Mouse (Mus musculus) cerebellum, adult 2 months (tissue): Measurements from ENCODE around the gene Itgb1bp1. TPM values are rescaled to one million over a fixed set of nuclear protein-coding genes. Genes with fewer than 3 reads are reported as not detected.

Experiments
- DNase-seq, 2 experiments: peaks; one replicate each; pipeline ENCODE4 v3.0.0; 2021
- H3K27ac ChIP-seq: fragments of 200-500 bp; 2 replicates; pipeline ENCODE4 v1.5.1; 2012; ENCODE audit warnings: low read length, control low read depth, inconsistent platforms; ENCODE audit not compliant: insufficient read depth
- H3K27me3 ChIP-seq: fragments of 200-500 bp; 2 replicates; pipeline ENCODE4 v1.6.1; 2012; ENCODE audit warnings: inconsistent platforms, mild to moderate bottlenecking, low read length, moderate library complexity; ENCODE audit not compliant: control insufficient read depth, insufficient read depth
- H3K4me1 ChIP-seq: fragments of 200-500 bp; 2 replicates; pipeline ENCODE4 v1.6.1; 2011; ENCODE audit warnings: low read length; ENCODE audit not compliant: control insufficient read depth, insufficient read depth
- H3K4me3 ChIP-seq: fragments of 200-500 bp; replicated peaks from 2 replicates; pipeline ENCODE3; 2011; ENCODE audit warnings: mild to moderate bottlenecking, low read depth, low read length, control low read depth; ENCODE audit not compliant: insufficient read depth
- CTCF ChIP-seq: fragments of 200-500 bp; IDR thresholded peaks from 2 replicates; pipeline ENCODE4 v1.5.1; 2011; ENCODE audit warnings: low read depth, mild to moderate bottlenecking, control low read depth, low read length, moderate library complexity, borderline replicate concordance; ENCODE audit not compliant: insufficient read depth
- POLR2A ChIP-seq: fragments of 200-500 bp; IDR thresholded peaks from 2 replicates; pipeline ENCODE4 v1.6.1; 2011; ENCODE audit warnings: low read length, control low read depth, borderline replicate concordance; ENCODE audit not compliant: insufficient read depth
- WGBS: fragments of 180-500 bp; shearing (Covaris S2); methylation state at CpG from one replicate; pipeline ENCODE4 v1.1.7; 2018; 5-methylcytosine and 5-hydroxymethylcytosine counted together
- polyA plus RNA-seq: library from polyadenylated mRNA; depleted of rRNA; stranded (reverse); fragments of >200 nt; gene quantifications from 2 replicates; pipeline ENCODE4 v1.2.3, GENCODE M21; 2012

Itgb1bp1 gene
- polyA plus RNA-seq, 1 experiment: 70.6 TPM

- Histone ChIP-seq H3K4me1 (no peaks in the 10 kb centered on the region), H3K4me3 (no peak overlapping the region), H3K27ac (no peak overlapping the region), H3K27me3 (no peaks in the 10 kb centered on the region)
- WGBS: 78% methylated on average over 8 of the region's 8 CpGs
- no peak for DNase-seq
- no peak for TF ChIP-seq CTCF
- no peak for TF ChIP-seq POLR2A
Observed at GRCm38 (mm10) chr12:21325266-21325665, 39.2 kb upstream of the Itgb1bp1 start.

- Histone ChIP-seq H3K4me3 (no peak overlapping the region), H3K27ac (no peak overlapping the region), H3K4me1 (no peaks in the 10 kb centered on the region), H3K27me3 (no peaks in the 10 kb centered on the region)
- no peak for DNase-seq
- no peak for TF ChIP-seq CTCF
- no peak for TF ChIP-seq POLR2A
- WGBS: 77% methylated on average over 5 of the region's 5 CpGs
Observed at GRCm38 (mm10) chr12:21324101-21324500, 38.0 kb upstream of the Itgb1bp1 start.

- H3K4me1 ChIP-seq: no peaks in the 10 kb centered on the region
- no peak for DNase-seq
- H3K27me3 ChIP-seq: no peaks in the 10 kb centered on the region
- H3K4me3 ChIP-seq: no peak overlapping the region
- no peak for TF ChIP-seq CTCF
- H3K27ac ChIP-seq: no peak overlapping the region
- 74% methylated on average over 9 of the region's 9 CpGs for WGBS
Observed at GRCm38 (mm10) chr12:21322856-21323255, 36.8 kb upstream of the Itgb1bp1 start.

GRCm38 (mm10) chr12:21322296-21322695 is 36.2 kb upstream of the Itgb1bp1 start:
- 94% methylated on average over 4 of the region's 4 CpGs for WGBS
- TF ChIP-seq POLR2A: no peak
- no peak for TF ChIP-seq CTCF

GRCm38 (mm10) chr12:21321170-21321569 is 35.1 kb upstream of the Itgb1bp1 start:
- Histone ChIP-seq H3K27me3 (no peaks in the 10 kb centered on the region), H3K27ac (no peak overlapping the region), H3K4me3 (no peak overlapping the region), H3K4me1 (no peaks in the 10 kb centered on the region)
- DNase-seq: no peak
- TF ChIP-seq CTCF (no peak), POLR2A (no peak)
- WGBS: 85% methylated on average over 9 of the region's 9 CpGs

More at GRCm38 (mm10) chr12:21322296-21322695, 36.2 kb upstream of the Itgb1bp1 start:
- Histone ChIP-seq H3K27me3 (no peaks in the 10 kb centered on the region), H3K27ac (no peak overlapping the region), H3K4me1 (no peaks in the 10 kb centered on the region), H3K4me3 (no peak overlapping the region)
- DNase-seq: no peak

- no peak overlapping the region for H3K27ac ChIP-seq
- H3K4me3 ChIP-seq: no peak overlapping the region
- DNase-seq: peak; percentile 35 to 65
- TF ChIP-seq CTCF (no peak), POLR2A (no peak)
- WGBS: 24% methylated on average over 4 of the region's 4 CpGs
- H3K4me1 ChIP-seq: no peaks in the 10 kb centered on the region
- H3K27me3 ChIP-seq: no peaks in the 10 kb centered on the region
Observed at GRCm38 (mm10) chr12:21320317-21320716, 34.2 kb upstream of the Itgb1bp1 start.

- no peak overlapping the region for H3K4me3 ChIP-seq
- H3K27ac ChIP-seq: no peak overlapping the region
- TF ChIP-seq POLR2A: no peak
- TF ChIP-seq CTCF: peak; percentile 64
- no peaks in the 10 kb centered on the region for H3K4me1 ChIP-seq
- WGBS: 44% methylated on average over 12 of the region's 12 CpGs
- DNase-seq: peak; percentile 64 to 68
- no peaks in the 10 kb centered on the region for H3K27me3 ChIP-seq
Observed at GRCm38 (mm10) chr12:21318143-21318895, 32.2 kb upstream of the Itgb1bp1 start.

- 21% methylated on average over 7 of the region's 7 CpGs for whole genome bisulfite sequencing
Observed at GRCm38 (mm10) chr12:21316869-21317265, 30.8 kb upstream of the Itgb1bp1 start.

More at GRCm38 (mm10) chr12:21316869-21317265, 30.8 kb upstream of the Itgb1bp1 start:
- TF ChIP-seq POLR2A (no peak), CTCF (no peak)
- Histone ChIP-seq H3K27ac (no peak overlapping the region), H3K27me3 (no peaks in the 10 kb centered on the region), H3K4me1 (no peaks in the 10 kb centered on the region), H3K4me3 (peak overlapping the region; percentile 22)
- DNase-seq: peak in 1 of 2 experiments; percentile 24
